Mouse (Mus musculus): Measurements from ENCODE around the gene Hoxa10. TPM values are rescaled to one million over a fixed set of nuclear protein-coding genes. Genes with fewer than 3 reads are reported as not detected.

Hoxa10 gene
- total RNA-seq, 1 experiment, result 0.80 TPM

GRCm38 (mm10) chr6:52197271-52197670, 43.4 kb downstream of the Hoxa10 start:
- Histone ChIP-seq H3K9me3 (ENCODE audit: control insufficient read depth, insufficient read depth, low read depth, low read length) (no peaks in the 10 kb centered on the region), H3K4me3 (ENCODE audit: insufficient read depth in 1 of 2, low read depth in 1 of 2, low read length in 2 of 2, poor library complexity in 1 of 2, severe bottlenecking in 1 of 2) (no peak overlapping the region), H3K9ac (ENCODE audit: insufficient read depth, low read depth, low read length, poor library complexity, severe bottlenecking) (no peak overlapping the region), H3K4me1 (ENCODE audit: control insufficient read depth in 2 of 2, insufficient read depth in 2 of 2, low read length in 2 of 2, poor library complexity in 1 of 2) (no peaks in the 10 kb centered on the region), H3K27ac (ENCODE audit: insufficient read depth, low read depth, low read length, poor library complexity, severe bottlenecking) (no peak overlapping the region), H3K36me3 (ENCODE audit: control insufficient read depth, insufficient read depth, low read length, poor library complexity, severe bottlenecking) (no peaks in the 10 kb centered on the region)
- TF ChIP-seq CHD2 (IDR thresholded peaks at IDR 0.05; ENCODE audit: low read depth, low read length) (no peak), MAFK (IDR thresholded peaks at IDR 0.05; ENCODE audit: insufficient read depth, low read depth, low read length) (no peak), HCFC1 (IDR thresholded peaks at IDR 0.05; ENCODE audit: borderline replicate concordance, insufficient read depth, low read length) (no peak), ZNF384 (IDR thresholded peaks at IDR 0.05; ENCODE audit: low read depth, low read length) (no peak), ZC3H11A (IDR thresholded peaks at IDR 0.05; ENCODE audit: borderline replicate concordance, low read depth, low read length) (no peak)
- no peak for DNase-seq (ENCODE audit: low read depth, low spot score)
- in situ Hi-C loops (cut with MboI; ENCODE audit: low sequenced_read_pairs in 2 of 2, unreplicated experiment in 2 of 2), result no loop called here

GRCm38 (mm10) chr6:52196811-52197210, 43.8 kb downstream of the Hoxa10 start:
- Histone ChIP-seq H3K9me3 (ENCODE audit: control insufficient read depth, insufficient read depth, low read depth, low read length) (no peaks in the 10 kb centered on the region), H3K27ac (ENCODE audit: insufficient read depth, low read depth, low read length, poor library complexity, severe bottlenecking) (no peak overlapping the region), H3K4me1 (ENCODE audit: control insufficient read depth in 2 of 2, insufficient read depth in 2 of 2, low read length in 2 of 2, poor library complexity in 1 of 2) (no peaks in the 10 kb centered on the region), H3K36me3 (ENCODE audit: control insufficient read depth, insufficient read depth, low read length, poor library complexity, severe bottlenecking) (no peaks in the 10 kb centered on the region), H3K4me3 (ENCODE audit: insufficient read depth in 1 of 2, low read depth in 1 of 2, low read length in 2 of 2, poor library complexity in 1 of 2, severe bottlenecking in 1 of 2) (no peak overlapping the region), H3K9ac (ENCODE audit: insufficient read depth, low read depth, low read length, poor library complexity, severe bottlenecking) (no peak overlapping the region)
- in situ Hi-C loops (cut with MboI; ENCODE audit: low sequenced_read_pairs in 2 of 2, unreplicated experiment in 2 of 2), result no loop called here
- no peak for TF ChIP-seq ZC3H11A (IDR thresholded peaks at IDR 0.05; ENCODE audit: borderline replicate concordance, low read depth, low read length)
- no peak for TF ChIP-seq ZNF384 (IDR thresholded peaks at IDR 0.05; ENCODE audit: low read depth, low read length)
- no peak for TF ChIP-seq CHD2 (IDR thresholded peaks at IDR 0.05; ENCODE audit: low read depth, low read length)
- TF ChIP-seq MAFK (IDR thresholded peaks at IDR 0.05; ENCODE audit: insufficient read depth, low read depth, low read length), result no peak
- no peak for TF ChIP-seq HCFC1 (IDR thresholded peaks at IDR 0.05; ENCODE audit: borderline replicate concordance, insufficient read depth, low read length)
- no peak for DNase-seq (ENCODE audit: low read depth, low spot score)

- DNase-seq (ENCODE audit: low read depth, low spot score), result no peak
- H3K4me3 ChIP-seq (ENCODE audit: insufficient read depth in 1 of 2, low read depth in 1 of 2, low read length in 2 of 2, poor library complexity in 1 of 2, severe bottlenecking in 1 of 2), result no peak overlapping the region
- no peak overlapping the region for H3K9ac ChIP-seq (ENCODE audit: insufficient read depth, low read depth, low read length, poor library complexity, severe bottlenecking)
- H3K36me3 ChIP-seq (ENCODE audit: control insufficient read depth, insufficient read depth, low read length, poor library complexity, severe bottlenecking), result no peaks in the 10 kb centered on the region
- peaks cover 0 to 2% of the 10 kb centered on the region in 2 experiments; a peak in 1 of 4 replicates for H3K4me1 ChIP-seq (ENCODE audit: control insufficient read depth in 2 of 2, insufficient read depth in 2 of 2, low read length in 2 of 2, poor library complexity in 1 of 2)
- no peak overlapping the region for H3K27ac ChIP-seq (ENCODE audit: insufficient read depth, low read depth, low read length, poor library complexity, severe bottlenecking)
- no peaks in the 10 kb centered on the region for H3K9me3 ChIP-seq (ENCODE audit: control insufficient read depth, insufficient read depth, low read depth, low read length)
- in situ Hi-C loops (cut with MboI; ENCODE audit: low sequenced_read_pairs in 2 of 2, unreplicated experiment in 2 of 2), result no loop called here
- TF ChIP-seq MAFK (IDR thresholded peaks at IDR 0.05; ENCODE audit: insufficient read depth, low read depth, low read length) (no peak), ZNF384 (IDR thresholded peaks at IDR 0.05; ENCODE audit: low read depth, low read length) (no peak), CHD2 (IDR thresholded peaks at IDR 0.05; ENCODE audit: low read depth, low read length) (no peak), HCFC1 (IDR thresholded peaks at IDR 0.05; ENCODE audit: borderline replicate concordance, insufficient read depth, low read length) (no peak), ZC3H11A (IDR thresholded peaks at IDR 0.05; ENCODE audit: borderline replicate concordance, low read depth, low read length) (no peak)
Measured at GRCm38 (mm10) chr6:52194690-52195089, 46.0 kb downstream of the Hoxa10 start.

GRCm38 (mm10) chr6:52191860-52192550, 48.6 kb downstream of the Hoxa10 start:
- no peaks in the 10 kb centered on the region for H3K9me3 ChIP-seq (ENCODE audit: control insufficient read depth, insufficient read depth, low read depth, low read length)
- TF ChIP-seq HCFC1 (IDR thresholded peaks at IDR 0.05; ENCODE audit: borderline replicate concordance, insufficient read depth, low read length) (no peak), CHD2 (IDR thresholded peaks at IDR 0.05; ENCODE audit: low read depth, low read length) (no peak), ZC3H11A (IDR thresholded peaks at IDR 0.05; ENCODE audit: borderline replicate concordance, low read depth, low read length) (no peak), MAFK (IDR thresholded peaks at IDR 0.05; ENCODE audit: insufficient read depth, low read depth, low read length) (no peak), ZNF384 (IDR thresholded peaks at IDR 0.05; ENCODE audit: low read depth, low read length) (no peak)
- H3K4me1 ChIP-seq (ENCODE audit: control insufficient read depth in 2 of 2, insufficient read depth in 2 of 2, low read length in 2 of 2, poor library complexity in 1 of 2), result peaks cover 0 to 2% of the 10 kb centered on the region in 2 experiments; a peak in 1 of 4 replicates
- peak overlapping the region; percentile 67 for H3K9ac ChIP-seq (ENCODE audit: insufficient read depth, low read depth, low read length, poor library complexity, severe bottlenecking)
- no peaks in the 10 kb centered on the region for H3K36me3 ChIP-seq (ENCODE audit: control insufficient read depth, insufficient read depth, low read length, poor library complexity, severe bottlenecking)
- in situ Hi-C loops (cut with MboI; ENCODE audit: low sequenced_read_pairs in 2 of 2, unreplicated experiment in 2 of 2), result no loop called here
- no peak for DNase-seq (ENCODE audit: low read depth, low spot score)
- H3K4me3 ChIP-seq (ENCODE audit: insufficient read depth in 1 of 2, low read depth in 1 of 2, low read length in 2 of 2, poor library complexity in 1 of 2, severe bottlenecking in 1 of 2), result peak overlapping the region; percentile 67 to 74
- no peak overlapping the region for H3K27ac ChIP-seq (ENCODE audit: insufficient read depth, low read depth, low read length, poor library complexity, severe bottlenecking)
